Mouse (Mus musculus) hindbrain, postnatal 0 days (tissue): ENCODE data around the gene Ogfrl1. TPM values are rescaled to one million over a fixed set of nuclear protein-coding genes. Genes with fewer than 3 reads are reported as not detected.

Experiments used
- ATAC-seq: fragments of 200-750 bp; cut with Nextera tagmentation; 2 replicates; pipeline ENCODE4 v1.8.0; 2017; ENCODE audit warnings: mild to moderate bottlenecking, moderate TSS enrichment, moderate library complexity
- DNase-seq: peaks from one replicate; pipeline ENCODE4 v3.0.0-alpha.2; 2015; ENCODE audit warnings: low spot score
- H3K27ac ChIP-seq: fragments of 300-500 bp; sonication (generic); 2 replicates; pipeline ENCODE4 v1.5.1; 2014; ENCODE audit warnings: mild to moderate bottlenecking
- H3K27me3 ChIP-seq: fragments of 300-500 bp; sonication (generic); 2 replicates; pipeline ENCODE4 v1.6.1; 2014; ENCODE audit warnings: low read length, mixed read lengths; ENCODE audit not compliant: insufficient read depth
- H3K36me3 ChIP-seq: fragments of 300-500 bp; sonication (generic); 2 replicates; pipeline ENCODE4 v1.6.1; 2014; ENCODE audit warnings: low read length, mixed read lengths; ENCODE audit not compliant: insufficient read depth
- H3K4me1 ChIP-seq: fragments of 300-500 bp; sonication (generic); 2 replicates; pipeline ENCODE4 v1.6.1; 2014; ENCODE audit warnings: antibody characterized with exemption, low read length, mixed read lengths; ENCODE audit not compliant: insufficient read depth
- H3K4me2 ChIP-seq: fragments of 300-500 bp; sonication (generic); 2 replicates; pipeline ENCODE4 v1.6.1; 2014; ENCODE audit warnings: low read depth, mild to moderate bottlenecking, low read length, moderate library complexity, mixed read lengths
- H3K4me3 ChIP-seq: fragments of 300-500 bp; sonication (generic); 2 replicates; pipeline ENCODE4 v1.5.1; 2014; ENCODE audit warnings: low read length
- H3K9ac ChIP-seq: fragments of 300-500 bp; sonication (generic); replicated peaks from 2 replicates; pipeline ENCODE4 v1.6.1; 2014; ENCODE audit warnings: mild to moderate bottlenecking, low read length, moderate library complexity, mixed read lengths
- H3K9me3 ChIP-seq: fragments of 300-500 bp; sonication (generic); 2 replicates; pipeline ENCODE4 v1.6.1; 2016; ENCODE audit warnings: low read length, mixed read lengths
- CTCF ChIP-seq: IDR thresholded peaks from 2 replicates; pipeline ENCODE4 v1.5.1; 2016; ENCODE audit warnings: antibody characterized with exemption, control low read depth, low read depth
- WGBS: fragments of 180-500 bp; shearing (Covaris S2); extraction: QIAGEN DNeasy Blood & Tissue Kit; methylation state at CpG from one replicate; pipeline ENCODE4 v1.1.7; 2014; 5-methylcytosine and 5-hydroxymethylcytosine counted together
- polyA plus RNA-seq: library from polyadenylated mRNA; unstranded; fragments of >200 nt; fragmentation: Nextera tagmentation; extraction: Ambion mirVana; gene quantifications from 2 replicates; pipeline ENCODE4 v1.2.1, GENCODE M21; 2015
- total RNA-seq: library from RNA; depleted of rRNA; stranded (reverse); fragments of >200 nt; gene quantifications from 2 replicates; pipeline ENCODE4 v1.2.3, GENCODE M21; 2014

The Ogfrl1 gene
- total and polyA plus RNA-seq, 2 experiments from 2014 or later = 15.7 to 17.7 TPM

GRCm38 (mm10) chr1:23382806-23383653, 14.5 kb downstream of the Ogfrl1 start:
- no peaks in the 10 kb centered on the region for H3K9me3 ChIP-seq
- under 1% methylated on average over 63 of the region's 93 CpGs for WGBS
- H3K27me3 ChIP-seq = no peaks in the 10 kb centered on the region

GRCm38 (mm10) chr1:23382461-23382805, 15.1 kb downstream of the Ogfrl1 start:
- DNase-seq = no peak
- Histone ChIP-seq H3K9ac (peak overlapping the region; percentile 86), H3K27ac (peak overlapping the region; percentile 86), H3K27me3 (no peaks in the 10 kb centered on the region), H3K36me3 (no peaks in the 10 kb centered on the region), H3K4me2 (peak overlapping the region; percentile 99), H3K4me1 (peaks cover 13% of the 10 kb centered on the region), H3K9me3 (no peaks in the 10 kb centered on the region), H3K4me3 (peak overlapping the region; percentile 84)
- WGBS = 1% methylated on average over 21 of the region's 21 CpGs
- no peak for TF ChIP-seq CTCF
- no peak; the same call in 1 of the 2 replicates for ATAC-seq

More at GRCm38 (mm10) chr1:23382806-23383653, 14.5 kb downstream of the Ogfrl1 start:
- no peaks in the 10 kb centered on the region for H3K36me3 ChIP-seq
- DNase-seq (peak; percentile 93), ATAC-seq (peak; percentile 97)
- H3K9ac ChIP-seq = peak overlapping the region; percentile 86
- peaks cover 13% of the 10 kb centered on the region for H3K4me1 ChIP-seq
- H3K4me3 ChIP-seq = peak overlapping the region; percentile 84
- peak overlapping the region; percentile 86 for H3K27ac ChIP-seq
- 0 out of 2 replicates have a peak, but pooled peaks have one; percentile 9 for TF ChIP-seq CTCF
- peak overlapping the region; percentile 99 for H3K4me2 ChIP-seq

GRCm38 (mm10) chr1:23382037-23382436, 15.5 kb downstream of the Ogfrl1 start:
- no peaks in the 10 kb centered on the region for H3K9me3 ChIP-seq
- H3K27me3 ChIP-seq = no peaks in the 10 kb centered on the region
- H3K36me3 ChIP-seq = no peaks in the 10 kb centered on the region
- peaks cover 13% of the 10 kb centered on the region for H3K4me1 ChIP-seq
- WGBS = 16% methylated on average over 9 of the region's 9 CpGs
- ATAC-seq = no peak
- peak overlapping the region; percentile 99 for H3K4me2 ChIP-seq
- DNase-seq = no peak
- no peak overlapping the region for H3K27ac ChIP-seq
- H3K9ac ChIP-seq = peak overlapping the region; percentile 86
- H3K4me3 ChIP-seq = peak overlapping the region; percentile 84
- no peak for TF ChIP-seq CTCF

GRCm38 (mm10) chr1:23379911-23380740, 17.4 kb downstream of the Ogfrl1 start:
- WGBS = 41% methylated on average over 17 of the region's 17 CpGs
- Histone ChIP-seq H3K9me3 (no peaks in the 10 kb centered on the region), H3K4me2 (peak overlapping the region; percentile 99), H3K9ac (0 out of 2 replicates have a peak overlapping the region, but pooled peaks have one; percentile 13), H3K36me3 (no peaks in the 10 kb centered on the region), H3K27ac (no peak overlapping the region), H3K4me3 (peak overlapping the region; percentile 29), H3K27me3 (no peaks in the 10 kb centered on the region), H3K4me1 (peaks cover 13% of the 10 kb centered on the region)
- DNase-seq (peak; percentile 41), ATAC-seq (no peak)
- no peak for TF ChIP-seq CTCF

- no peak overlapping the region for H3K27ac ChIP-seq
- peak overlapping the region; percentile 29 for H3K4me3 ChIP-seq
- H3K4me1 ChIP-seq = peaks cover 13% of the 10 kb centered on the region
- ATAC-seq (no peak), DNase-seq (peak; percentile 5)
- H3K27me3 ChIP-seq = no peaks in the 10 kb centered on the region
- no peak overlapping the region for H3K9ac ChIP-seq
- H3K36me3 ChIP-seq = no peaks in the 10 kb centered on the region
- no peak for TF ChIP-seq CTCF
- no peaks in the 10 kb centered on the region for H3K9me3 ChIP-seq
- WGBS = 26% methylated on average over 6 of the region's 6 CpGs
- H3K4me2 ChIP-seq = peak overlapping the region; percentile 99
Measured at GRCm38 (mm10) chr1:23379321-23379720, 18.3 kb downstream of the Ogfrl1 start.

GRCm38 (mm10) chr1:23377572-23377971, 20.0 kb downstream of the Ogfrl1 start:
- no peak overlapping the region for H3K4me3 ChIP-seq
- no peak for TF ChIP-seq CTCF
- peaks cover 10% of the 10 kb centered on the region for H3K4me1 ChIP-seq
- no peaks in the 10 kb centered on the region for H3K36me3 ChIP-seq
- H3K9ac ChIP-seq = no peak overlapping the region
- H3K27ac ChIP-seq = no peak overlapping the region
- no peak overlapping the region for H3K4me2 ChIP-seq
- H3K27me3 ChIP-seq = no peaks in the 10 kb centered on the region
- DNase-seq (no peak), ATAC-seq (no peak)
- H3K9me3 ChIP-seq = no peaks in the 10 kb centered on the region
- WGBS = 78% methylated on average over 13 of the region's 13 CpGs
